Mouse (Mus musculus) heart, adult 2 months (tissue): ENCODE data around the gene Hspa12a. TPM values are rescaled to one million over a fixed set of nuclear protein-coding genes. Genes with fewer than 3 reads are reported as not detected.

ENCODE experiments used
- DNase-seq, 2 experiments: peaks; one replicate each; pipeline ENCODE4 v3.0.0; 2021
- H3K27ac ChIP-seq: fragments of 200-600 bp; 2 replicates; pipeline ENCODE4 v1.8.1; 2022
- H3K27me3 ChIP-seq: fragments of 200-500 bp; 2 replicates; pipeline ENCODE4 v1.6.1; 2012; ENCODE audit warnings: mild to moderate bottlenecking, low read length, inconsistent platforms, mixed read lengths; ENCODE audit not compliant: control insufficient read depth, insufficient read depth
- H3K36me3 ChIP-seq: fragments of 200-500 bp; 2 replicates; pipeline ENCODE4 v1.6.1; 2012; ENCODE audit warnings: low read length, inconsistent platforms; ENCODE audit not compliant: control insufficient read depth, insufficient read depth
- H3K4me1 ChIP-seq: fragments of 200-500 bp; 2 replicates; pipeline ENCODE4 v1.6.1; 2011; ENCODE audit warnings: low read length; ENCODE audit not compliant: control insufficient read depth, insufficient read depth
- H3K4me3 ChIP-seq: fragments of 200-600 bp; 2 replicates; pipeline ENCODE4 v1.8.1; 2022
- H3K79me2 ChIP-seq: fragments of 200-500 bp; replicated peaks from 2 replicates; pipeline ENCODE4 v1.6.1; 2012; ENCODE audit warnings: mild to moderate bottlenecking, inconsistent platforms, low read length, moderate library complexity, mixed read lengths; ENCODE audit not compliant: control insufficient read depth, insufficient read depth
- H3K9ac ChIP-seq: fragments of 200-500 bp; 2 replicates; pipeline ENCODE4 v1.6.1; 2012; ENCODE audit warnings: low read depth, mild to moderate bottlenecking, control low read depth, inconsistent platforms, low read length, mixed read lengths
- CTCF ChIP-seq: fragments of 200-600 bp; IDR thresholded peaks from 2 replicates; pipeline ENCODE4 v1.8.1; 2022; ENCODE audit warnings: antibody characterized with exemption, mild to moderate bottlenecking, moderate library complexity
- EP300 ChIP-seq: fragments of 200-500 bp; IDR thresholded peaks from 2 replicates; pipeline ENCODE4 v1.6.1; 2011; ENCODE audit warnings: low read depth, low read length, control low read depth; ENCODE audit not compliant: insufficient read depth
- POLR2A ChIP-seq: fragments of 200-500 bp; IDR thresholded peaks from 2 replicates; pipeline ENCODE4 v1.6.1; 2011; ENCODE audit warnings: mild to moderate bottlenecking, low read depth, low read length, control low read depth; ENCODE audit not compliant: insufficient read depth
- WGBS: fragments of 180-500 bp; shearing (Covaris S2); methylation state at CpG from one replicate; pipeline ENCODE4 v1.1.7; 2018; 5-methylcytosine and 5-hydroxymethylcytosine counted together
- intact Hi-C: fragments of 180-260 bp; cut with DNase I; formaldehyde crosslinking; loops from one replicate; pipeline ENCODE4 v1.15.1; 2025
- polyA plus RNA-seq: library from polyadenylated mRNA; depleted of rRNA; stranded (reverse); fragments of >200 nt; gene quantifications from 2 replicates; pipeline ENCODE4 v1.2.3, GENCODE M21; 2012
- total RNA-seq, 2 experiments: library from RNA; stranded (reverse); gene quantifications; 2 replicates each; pipeline ENCODE4 v1.2.3; 2021

The Hspa12a gene
- total and polyA plus RNA-seq, 3 experiments, result 12.2 to 17.7 (median 14.7) TPM

DNA sequence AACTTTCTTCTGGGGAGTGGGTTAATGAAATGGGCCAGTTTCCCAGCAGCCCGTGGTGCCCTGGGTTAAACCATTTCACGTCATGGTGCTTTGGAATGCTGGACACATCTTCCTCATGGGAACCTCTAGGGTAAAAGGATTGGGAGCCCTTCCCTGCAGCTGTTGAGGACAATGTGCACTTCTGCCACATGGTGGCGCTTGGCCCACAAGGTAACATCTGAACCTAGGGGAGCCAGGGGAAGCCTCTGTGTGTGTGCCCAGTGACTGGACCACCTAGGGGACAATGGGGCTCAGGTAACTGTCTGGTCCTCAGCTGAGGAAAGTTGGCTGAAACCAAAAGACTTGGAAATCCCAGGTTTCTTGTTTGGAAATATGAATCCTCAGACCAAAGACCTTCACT is 137.1 kb downstream of the Hspa12a start:
- WGBS, result 3% methylated on average over 3 of the region's 3 CpGs
- Histone ChIP-seq H3K4me3 (no peak overlapping the region), H3K36me3 (no peaks in the 10 kb centered on the region), H3K27ac (no peak overlapping the region), H3K4me1 (no peaks in the 10 kb centered on the region), H3K9ac (no peak overlapping the region), H3K79me2 (no peaks in the 10 kb centered on the region), H3K27me3 (no peaks in the 10 kb centered on the region)
- TF ChIP-seq CTCF (peak; percentile 97; the same call in 1 of the 2 replicates), EP300 (0 out of 2 replicates have a peak, but pooled peaks have one; percentile 50), POLR2A (no peak)
- peak; percentile 68 to 82 for DNase-seq
- intact Hi-C loops, result loop anchor here (1.0 to 5.0 kb wide), 6 partner anchors 21 to 391 kb away; no protein-coding TSS in a partner anchor

DNA sequence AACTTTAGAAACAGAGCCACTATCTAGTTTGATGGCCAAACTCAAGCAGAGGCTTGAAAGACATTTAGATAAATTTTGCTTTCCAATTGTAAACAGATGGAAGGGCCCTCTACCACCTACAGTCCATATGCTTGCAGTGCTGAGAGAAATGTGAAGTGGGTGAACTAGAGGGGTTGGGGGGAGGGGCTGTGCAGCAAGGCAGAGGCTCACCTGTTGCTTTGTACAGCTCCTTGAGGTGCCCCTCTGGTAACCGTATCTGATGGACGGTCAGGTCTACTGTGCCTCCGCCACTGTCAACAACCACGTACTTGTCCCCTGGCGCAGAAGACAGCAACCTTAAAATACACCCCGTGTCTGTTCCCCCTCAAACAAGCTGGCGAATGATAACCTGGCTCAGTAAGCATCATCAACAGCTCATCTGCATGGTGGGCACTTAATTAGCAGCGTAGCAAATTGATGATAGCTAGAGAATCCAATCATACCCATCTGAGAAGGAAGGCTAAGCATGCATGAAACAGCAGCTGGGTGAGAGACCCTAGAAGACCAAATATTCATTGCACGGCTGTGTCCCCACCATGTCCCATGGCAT is 138.2 kb downstream of the Hspa12a start:
- H3K27ac ChIP-seq, result no peak overlapping the region
- intact Hi-C loops, result loop anchor here (5.0 kb wide), 2 partner anchors 37 to 392 kb away; no protein-coding TSS in a partner anchor
- TF ChIP-seq EP300 (no peak), POLR2A (no peak), CTCF (no peak)
- H3K4me1 ChIP-seq, result no peaks in the 10 kb centered on the region
- no peak overlapping the region for H3K9ac ChIP-seq
- no peaks in the 10 kb centered on the region for H3K36me3 ChIP-seq
- H3K27me3 ChIP-seq, result no peaks in the 10 kb centered on the region
- H3K79me2 ChIP-seq, result no peaks in the 10 kb centered on the region
- 90% methylated on average over 9 of the region's 9 CpGs for WGBS
- no peak for DNase-seq
- no peak overlapping the region for H3K4me3 ChIP-seq

DNA sequence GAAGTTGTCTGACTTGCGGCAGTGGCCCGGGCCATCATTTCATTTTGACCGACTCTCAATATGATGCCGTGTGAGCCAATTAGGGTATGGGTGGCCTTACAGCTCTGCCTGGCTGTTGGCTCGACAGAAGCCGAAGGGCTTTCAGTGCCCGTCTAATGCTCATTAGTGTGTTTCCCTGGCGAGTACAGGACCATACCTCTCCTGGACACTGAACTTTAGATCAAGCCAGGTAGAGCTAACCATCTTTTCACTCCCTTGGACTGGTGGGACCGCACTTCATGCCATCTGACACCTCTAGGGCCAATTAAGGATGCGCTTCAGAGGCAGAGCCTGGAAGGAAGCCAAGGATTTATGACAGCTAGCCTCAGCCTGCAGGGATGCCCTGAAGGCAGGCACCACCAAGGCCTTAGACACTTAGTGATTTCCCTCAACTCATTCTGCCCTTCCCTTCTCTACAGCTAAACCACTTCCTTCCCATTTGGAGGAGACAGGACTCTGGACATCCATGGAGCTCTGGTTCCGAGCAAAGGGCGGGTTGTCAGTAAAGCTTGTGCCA is 148.3 kb downstream of the Hspa12a start:
- Histone ChIP-seq H3K9ac (no peak overlapping the region), H3K4me3 (no peak overlapping the region), H3K27me3 (no peaks in the 10 kb centered on the region), H3K27ac (no peak overlapping the region), H3K79me2 (no peaks in the 10 kb centered on the region), H3K4me1 (no peaks in the 10 kb centered on the region), H3K36me3 (no peaks in the 10 kb centered on the region)
- intact Hi-C loops, result no loop called here
- no peak for DNase-seq
- 83% methylated on average over 12 of the region's 12 CpGs for WGBS
- no peak for TF ChIP-seq EP300
- no peak for TF ChIP-seq CTCF
- no peak for TF ChIP-seq POLR2A

DNA sequence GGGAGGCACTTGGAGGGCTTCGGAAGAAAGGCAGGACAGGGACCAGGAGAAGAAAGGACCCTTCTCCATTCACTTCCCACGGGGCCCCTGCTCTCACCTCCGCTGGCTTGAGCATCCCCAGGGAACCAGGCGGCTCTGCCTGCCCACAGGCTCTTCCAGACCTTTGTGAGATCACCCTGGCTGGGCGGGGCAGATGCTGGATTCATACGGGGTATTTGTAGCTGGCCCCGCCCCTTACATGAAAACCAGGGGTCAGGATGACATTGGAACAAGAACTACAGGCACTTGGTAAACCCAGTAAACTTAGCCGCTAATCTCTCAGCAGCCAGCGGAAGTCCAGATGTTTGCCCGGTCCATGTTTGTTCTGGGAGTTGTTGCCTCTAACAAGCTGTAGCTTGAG is 149.2 kb downstream of the Hspa12a start, which contains the start of gene 1700019N19Rik:
Gene 1700019N19Rik (minus strand): TSS at position 178 of the 400 bp plus-strand sequence.
- intact Hi-C loops, result no loop called here
- H3K4me1 ChIP-seq, result no peaks in the 10 kb centered on the region
- no peaks in the 10 kb centered on the region for H3K79me2 ChIP-seq
- no peak within 1 kb of the TSS for H3K27ac ChIP-seq
- 41% methylated on average over 10 of the region's 10 CpGs for WGBS
- H3K27me3 ChIP-seq, result no peaks in the 10 kb centered on the region
- DNase-seq, result no peak
- H3K36me3 ChIP-seq, result no peaks in the 10 kb centered on the region
- no peak within 1 kb of the TSS for H3K4me3 ChIP-seq
- no peak for TF ChIP-seq EP300
- H3K9ac ChIP-seq, result no peak within 1 kb of the TSS

DNA sequence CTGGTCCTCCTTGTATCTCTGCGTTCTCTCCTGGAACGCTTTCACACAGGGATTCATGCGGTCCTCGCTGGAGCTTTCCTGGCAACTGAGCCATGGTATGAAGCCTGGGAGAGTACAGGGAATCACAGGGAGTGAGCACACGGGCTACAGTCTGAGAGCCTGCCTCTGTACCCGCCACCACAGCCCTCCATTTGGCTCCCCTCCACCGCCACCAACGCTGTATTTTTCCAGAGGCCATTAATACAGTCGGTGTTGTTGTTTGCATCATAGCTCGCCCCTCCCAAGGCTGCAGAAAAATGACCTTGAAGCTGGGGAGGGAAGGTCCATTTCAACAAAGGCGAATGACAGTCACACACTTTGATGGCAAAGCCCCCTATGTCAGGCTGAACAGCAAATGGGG is 154.3 kb downstream of the Hspa12a start:
- Histone ChIP-seq H3K36me3 (no peaks in the 10 kb centered on the region), H3K79me2 (no peaks in the 10 kb centered on the region), H3K4me1 (no peaks in the 10 kb centered on the region), H3K27me3 (no peaks in the 10 kb centered on the region), H3K9ac (no peak overlapping the region), H3K4me3 (no peak overlapping the region), H3K27ac (no peak overlapping the region)
- DNase-seq, result no peak
- WGBS, result 72% methylated on average over 11 of the region's 11 CpGs
- intact Hi-C loops, result no loop called here
- no peak for TF ChIP-seq CTCF
- TF ChIP-seq POLR2A, result no peak
- TF ChIP-seq EP300, result no peak

DNA sequence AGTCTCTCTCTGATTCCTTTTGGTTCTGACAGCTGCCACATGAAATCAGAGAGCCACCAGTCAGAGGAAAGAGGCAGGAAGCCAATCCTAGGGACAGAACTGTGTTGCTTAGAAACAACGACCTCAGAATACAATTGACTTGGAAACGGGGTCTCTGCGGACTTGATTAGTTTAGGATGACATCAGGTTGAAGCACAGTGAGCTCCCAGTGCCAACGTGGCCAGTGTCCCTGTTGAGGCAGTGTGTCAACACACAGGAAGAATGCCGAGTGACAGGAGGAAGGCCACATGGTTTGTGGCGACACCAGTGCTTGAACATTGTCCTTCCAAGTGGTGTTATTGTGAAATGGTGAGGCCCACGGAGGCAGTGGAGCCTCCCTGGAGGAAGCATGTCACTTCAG is 159.5 kb downstream of the Hspa12a start:
- intact Hi-C loops, result no loop called here
- no peak overlapping the region for H3K4me3 ChIP-seq
- WGBS, result 31% methylated on average over 7 of the region's 7 CpGs
- H3K9ac ChIP-seq, result no peak overlapping the region
- H3K27ac ChIP-seq, result no peak overlapping the region
- DNase-seq, result no peak
- TF ChIP-seq CTCF, result no peak
- TF ChIP-seq EP300, result no peak
- TF ChIP-seq POLR2A, result no peak
- H3K79me2 ChIP-seq, result no peaks in the 10 kb centered on the region
- no peaks in the 10 kb centered on the region for H3K27me3 ChIP-seq
- no peaks in the 10 kb centered on the region for H3K4me1 ChIP-seq
- H3K36me3 ChIP-seq, result no peaks in the 10 kb centered on the region
